Mouse (Mus musculus): ENCODE measurements around the gene Gm11492. TPM values are rescaled to one million over a fixed set of nuclear protein-coding genes. Genes with fewer than 3 reads are reported as not detected.
A peak's percentile ranks its signal among the peaks of the same experiment; 100 is the strongest.

Gm11492 gene
- polyA plus RNA-seq, 1 experiment from 2014 or later = not detected

- peaks cover 30% of the 10 kb centered on the region for H3K4me1 ChIP-seq
These were observed 14.9 kb downstream of the Gm11492 start for GRCm38 (mm10) chr11:87581161-87581865.

GRCm38 (mm10) chr11:87581933-87582710 is 15.7 kb downstream of the Gm11492 start:
- Histone ChIP-seq H3K4me3 (replicated peaks) (no peak overlapping the region), H3K9me3 (no peaks in the 10 kb centered on the region), H3K9ac (no peak overlapping the region), H3K27me3 (peaks cover 14% of the 10 kb centered on the region; the same call in 1 of the 2 replicates), H3K27ac (no peak overlapping the region), H3K4me1 (peaks cover 29% of the 10 kb centered on the region), H3K4me2 (no peak overlapping the region), H3K36me3 (replicated peaks) (no peaks in the 10 kb centered on the region)
- ATAC-seq (ENCODE audit: low FRiP score) = no peak
- WGBS = 81% methylated on average over 8 of the region's 8 CpGs

More at GRCm38 (mm10) chr11:87581161-87581865, 14.9 kb downstream of the Gm11492 start:
- Histone ChIP-seq H3K27ac (no peak overlapping the region), H3K4me2 (no peak overlapping the region), H3K36me3 (replicated peaks) (no peaks in the 10 kb centered on the region), H3K9me3 (no peaks in the 10 kb centered on the region), H3K27me3 (peaks cover 17% of the 10 kb centered on the region; the same call in 1 of the 2 replicates), H3K9ac (no peak overlapping the region), H3K4me3 (replicated peaks) (no peak overlapping the region)
- ATAC-seq (ENCODE audit: low FRiP score) = no peak
- 88% methylated on average over 12 of the region's 12 CpGs for WGBS

GRCm38 (mm10) chr11:87583291-87584034 is 17.0 kb downstream of the Gm11492 start:
- 82% methylated on average over 6 of the region's 6 CpGs for WGBS
- Histone ChIP-seq H3K27ac (no peak overlapping the region), H3K4me3 (replicated peaks) (no peak overlapping the region), H3K4me1 (peaks cover 16% of the 10 kb centered on the region), H3K27me3 (peaks cover 12% of the 10 kb centered on the region; the same call in 1 of the 2 replicates), H3K36me3 (replicated peaks) (no peaks in the 10 kb centered on the region), H3K9me3 (no peaks in the 10 kb centered on the region), H3K4me2 (no peak overlapping the region), H3K9ac (no peak overlapping the region)
- no peak for ATAC-seq (ENCODE audit: low FRiP score)

- WGBS = 88% methylated on average over 10 of the region's 10 CpGs
These were observed 18.5 kb downstream of the Gm11492 start for GRCm38 (mm10) chr11:87584711-87585505.

GRCm38 (mm10) chr11:87587211-87587874 is 20.9 kb downstream of the Gm11492 start:
- no peak overlapping the region for H3K27ac ChIP-seq
- no peak for ATAC-seq (ENCODE audit: low FRiP score)
- no peaks in the 10 kb centered on the region for H3K36me3 ChIP-seq (replicated peaks)
- no peak overlapping the region for H3K9ac ChIP-seq
- 91% methylated on average over 5 of the region's 5 CpGs for WGBS
- no peak overlapping the region for H3K4me3 ChIP-seq (replicated peaks)
- H3K4me1 ChIP-seq = peaks cover 20% of the 10 kb centered on the region
- no peak overlapping the region for H3K4me2 ChIP-seq
- no peaks in the 10 kb centered on the region for H3K27me3 ChIP-seq
- no peaks in the 10 kb centered on the region for H3K9me3 ChIP-seq

More at GRCm38 (mm10) chr11:87584711-87585505, 18.5 kb downstream of the Gm11492 start:
- Histone ChIP-seq H3K27me3 (peaks cover 4% of the 10 kb centered on the region; the same call in 1 of the 2 replicates), H3K27ac (no peak overlapping the region), H3K4me2 (no peak overlapping the region), H3K36me3 (replicated peaks) (no peaks in the 10 kb centered on the region), H3K4me1 (peaks cover 12% of the 10 kb centered on the region), H3K9ac (no peak overlapping the region), H3K4me3 (replicated peaks) (no peak overlapping the region), H3K9me3 (no peaks in the 10 kb centered on the region)
- no peak for ATAC-seq (ENCODE audit: low FRiP score)

- H3K9me3 ChIP-seq = no peaks in the 10 kb centered on the region
- no peak overlapping the region for H3K4me3 ChIP-seq (replicated peaks)
- 0 out of 2 replicates have a peak overlapping the region, but pooled peaks have one; percentile 10 for H3K4me2 ChIP-seq
These were observed 23.2 kb downstream of the Gm11492 start for GRCm38 (mm10) chr11:87589605-87590004.

GRCm38 (mm10) chr11:87590841-87591525 is 24.5 kb downstream of the Gm11492 start:
- Histone ChIP-seq H3K27ac (peak overlapping the region; percentile 82), H3K9me3 (no peaks in the 10 kb centered on the region), H3K36me3 (replicated peaks) (no peaks in the 10 kb centered on the region), H3K4me3 (replicated peaks) (peak overlapping the region; percentile 66), H3K4me1 (peaks cover 52% of the 10 kb centered on the region), H3K4me2 (peak overlapping the region; percentile 90), H3K9ac (peak overlapping the region; percentile 83), H3K27me3 (no peaks in the 10 kb centered on the region)
- WGBS = 2% methylated on average over 25 of the region's 25 CpGs
- ATAC-seq (ENCODE audit: low FRiP score) = no peak

More at GRCm38 (mm10) chr11:87589605-87590004, 23.2 kb downstream of the Gm11492 start:
- Histone ChIP-seq H3K27me3 (no peaks in the 10 kb centered on the region), H3K27ac (no peak overlapping the region), H3K36me3 (replicated peaks) (no peaks in the 10 kb centered on the region), H3K9ac (no peak overlapping the region), H3K4me1 (peaks cover 41% of the 10 kb centered on the region)
- WGBS = 86% methylated on average over 8 of the region's 8 CpGs
- ATAC-seq (ENCODE audit: low FRiP score) = no peak

- Histone ChIP-seq H3K27me3 (no peaks in the 10 kb centered on the region), H3K9ac (peak within 1 kb of the TSS; percentile 83), H3K9me3 (no peaks in the 10 kb centered on the region), H3K27ac (peak within 1 kb of the TSS; percentile 94), H3K36me3 (replicated peaks) (no peaks in the 10 kb centered on the region), H3K4me2 (peak within 1 kb of the TSS; percentile 90), H3K4me3 (replicated peaks) (peak within 1 kb of the TSS; percentile 66), H3K4me1 (peaks cover 60% of the 10 kb centered on the region)
- WGBS = under 1% methylated on average over 61 of the region's 61 CpGs
- peak; percentile 98 for ATAC-seq (ENCODE audit: low FRiP score)
These were observed 25.3 kb downstream of the Gm11492 start, which contains the start of gene Mtmr4 for GRCm38 (mm10) chr11:87591526-87592353. Gene Mtmr4 (plus strand): TSS chr11:87592162.

GRCm38 (mm10) chr11:87592354-87592695 is 25.9 kb downstream of the Gm11492 start:
- no peak for ATAC-seq (ENCODE audit: low FRiP score)

More at GRCm38 (mm10) chr11:87592354-87592695, 25.9 kb downstream of the Gm11492 start:
- Histone ChIP-seq H3K36me3 (replicated peaks) (peaks cover 5% of the 10 kb centered on the region), H3K4me2 (peak overlapping the region; percentile 66), H3K9ac (peak overlapping the region; percentile 77), H3K9me3 (no peaks in the 10 kb centered on the region), H3K27ac (peak overlapping the region; percentile 94), H3K27me3 (no peaks in the 10 kb centered on the region), H3K4me3 (replicated peaks) (peak overlapping the region; percentile 66), H3K4me1 (peaks cover 65% of the 10 kb centered on the region)
- WGBS = under 1% methylated on average over 15 of the region's 15 CpGs
